Comparison of ENCODE assay signal across 9 mouse cellular contexts in the genomic region with DNA sequence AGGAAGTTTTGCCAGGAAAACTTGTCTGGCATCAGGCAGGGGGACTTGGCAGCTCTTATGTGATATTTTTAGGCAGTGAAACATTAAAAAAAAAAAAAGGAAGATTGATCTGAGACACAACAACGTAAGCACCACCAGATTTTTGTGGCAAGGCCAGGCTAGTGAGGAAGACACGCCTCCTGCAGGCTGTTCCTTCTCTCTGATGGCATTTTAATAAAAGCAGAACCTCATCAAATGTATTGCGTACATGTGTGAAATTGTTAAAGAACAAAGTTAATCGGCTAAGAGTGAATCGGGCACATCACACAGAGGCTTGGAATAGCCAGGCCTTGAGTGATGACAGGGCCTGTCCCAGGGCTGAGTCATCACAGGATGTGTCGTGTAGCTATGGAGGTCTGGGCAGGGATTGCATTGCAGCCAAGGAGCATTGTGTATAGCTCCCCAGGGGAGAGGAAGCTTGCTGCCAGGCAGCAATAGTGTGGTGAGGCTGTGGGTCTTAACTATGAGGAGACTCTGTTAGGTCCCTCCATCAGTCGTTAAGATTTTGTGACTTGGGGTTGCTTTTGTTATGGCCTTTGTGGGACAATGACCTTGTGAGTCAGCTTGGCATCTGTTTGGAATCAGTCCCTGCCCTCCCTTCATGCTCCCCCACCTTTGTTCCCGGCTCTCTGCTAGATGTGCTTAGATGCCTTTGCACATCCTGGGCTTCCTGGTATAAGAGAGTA. TPM values are rescaled to one million over a fixed set of nuclear protein-coding genes. Genes with fewer than 3 reads are reported as not detected.
DNase-seq lines count a peak whose midpoint lies in the region; ATAC-seq and TF ChIP-seq lines count a peak whose summit lies in the region.
"Had no signal": no experiment of that assay in that cellular context is flagged by ENCODE, and none has a peak within 500 bp of the region (broad histone marks: within the 10 kb centered on the region; RNA-seq: fewer than 3 reads in every experiment).

No protein-coding gene starts in this region.

- intact Hi-C loops in heart, postnatal 25 days (cut with DNase I): loop anchor here (2.0 kb wide), 1 partner anchor 94 kb away; no protein-coding TSS in a partner anchor
- intact Hi-C loops in left cerebral cortex, postnatal 36 days (cut with DNase I): no loop called here

- peak in 1 of 2 experiments; percentile 32 for DNase-seq in layer of hippocampus, adult 2 months (ENCODE audit: low spot score in 2 of 2)
- no peak for DNase-seq in layer of hippocampus, adult 9-10 months (ENCODE audit: low spot score)
- DNase-seq in adrenal gland, postnatal 25 days: peak; percentile 60
- DNase-seq in heart, postnatal 25 days (ENCODE audit: low spot score): peak; percentile 44
- peak; percentile 17 for DNase-seq in left cerebral cortex, postnatal 36 days (ENCODE audit: low spot score in 2 of 2)
- peak; percentile 41 to 47 for DNase-seq in monocyte, adult 2 months (ENCODE audit: low read depth in 1 of 2, low spot score in 2 of 2)

- WGBS in embryonic facial prominence, embryonic 15.5 days: 28% methylated on average over 8 of the region's 8 CpGs

- peak overlapping the region; percentile 72 for H3K27ac ChIP-seq in layer of hippocampus, adult 2 months
- peak overlapping the region; percentile 78 for H3K27ac ChIP-seq in embryonic facial prominence, embryonic 15.5 days (replicated peaks)

- no peak overlapping the region for H3K9ac ChIP-seq in embryonic facial prominence, embryonic 15.5 days

- ATAC-seq in embryonic facial prominence, embryonic 15.5 days (ENCODE audit: insufficient number of reproducible peaks, low FRiP score, low TSS enrichment, low read depth): peak; percentile 76; the same call in 1 of the 2 replicates
- ATAC-seq in megakaryocyte-erythroid progenitor cell, adult 5-6 weeks (replicated peaks; ENCODE audit: low FRiP score, low TSS enrichment, poor library complexity, severe bottlenecking): no peak

- H3K4me2 ChIP-seq in embryonic facial prominence, embryonic 15.5 days (replicated peaks): no peak overlapping the region

- H3K27me3 ChIP-seq in embryonic facial prominence, embryonic 15.5 days: no peaks in the 10 kb centered on the region

- H3K4me3 ChIP-seq in layer of hippocampus, adult 2 months: no peak overlapping the region
- H3K4me3 ChIP-seq in embryonic facial prominence, embryonic 15.5 days (replicated peaks): no peak overlapping the region

- no peaks in the 10 kb centered on the region for H3K9me3 ChIP-seq in embryonic facial prominence, embryonic 15.5 days (replicated peaks)

- H3K36me3 ChIP-seq in embryonic facial prominence, embryonic 15.5 days: peaks cover 10% of the 10 kb centered on the region; the same call in 1 of the 2 replicates

- H3K4me1 ChIP-seq in embryonic facial prominence, embryonic 15.5 days: peaks cover 8% of the 10 kb centered on the region

- TF ChIP-seq CTCF in layer of hippocampus, adult 2 months (conservative IDR thresholded peaks at IDR 0.05): peak; percentile 63

RNA-seq across cellular contexts. Expression of a gene that starts 30.2 kb away (rescaled TPM):
- total RNA-seq in layer of hippocampus, adult 2 months (2021): 10 to 100 TPM; 22.0 to 22.3 TPM
- 143 and 167 TPM in 2 replicates for total RNA-seq in adrenal gland, postnatal 25 days (2021)
- 5.7 and 6.2 TPM in 2 replicates for polyA plus RNA-seq in embryonic facial prominence, embryonic 15.5 days (2015; fragmentation: Nextera tagmentation; extraction: Ambion mirVana)
- total RNA-seq in heart, postnatal 25 days (2021): 10 to 100 TPM; 11.2 to 12.4 TPM
- 10 to 100 TPM; 37.2 to 43.8 TPM for total RNA-seq in left cerebral cortex, postnatal 36 days (2021)
- total RNA-seq in megakaryocyte-erythroid progenitor cell, adult 5-6 weeks (2014; fragmentation: Nextera tagmentation): 0.55 and 0.77 TPM in 2 replicates
- total RNA-seq in megakaryocyte-erythroid progenitor cell, adult 5-6 weeks (2017): 1.1 and 2.7 TPM in 2 replicates
- total RNA-seq: MEL had no signal
